Comparison of ENCODE assay signal across 15 mouse cellular contexts in genomic region chr13:75833499-75833898, GRCm38 (mm10). TPM values are rescaled to one million over a fixed set of nuclear protein-coding genes. Genes with fewer than 3 reads are reported as not detected.
DNase-seq lines count a peak whose midpoint lies in the region; ATAC-seq and TF ChIP-seq lines count a peak whose summit lies in the region.
"Had no signal": no experiment of that assay in that cellular context is flagged by ENCODE, and none has a peak within 500 bp of the region (broad histone marks: within the 10 kb centered on the region; RNA-seq: fewer than 3 reads in every experiment).

No protein-coding gene starts in this region.

- DNase-seq in heart, postnatal 4 days = peak; percentile 31
- DNase-seq in heart, postnatal 25 days (ENCODE audit: low spot score) = no peak
- peak; percentile 68 for DNase-seq in midbrain, postnatal 0 days (ENCODE audit: low spot score)
- no peak for DNase-seq in midbrain, embryonic 14.5 days
- DNase-seq in brain, embryonic 14.5 days (ENCODE audit: low read depth) = peak; percentile 80
- peak; percentile 81 for DNase-seq in lung, postnatal 10 days
- no peak for DNase-seq in limb, embryonic 10.5 days (ENCODE audit: low spot score)
- DNase-seq: cerebellum, adult 9-11 months; heart, adult 2 months; liver, embryonic 13.5 days; right cerebral cortex, adult 18-20 months had no signal

- ATAC-seq in midbrain, postnatal 0 days (ENCODE audit: low FRiP score) = no peak
- no peak for ATAC-seq in midbrain, embryonic 14.5 days (ENCODE audit: low FRiP score, low TSS enrichment)

- no peak overlapping the region for H3K4me2 ChIP-seq in midbrain, postnatal 0 days (ENCODE audit: low read depth, low read length, poor library complexity, severe bottlenecking)
- no peak overlapping the region for H3K4me2 ChIP-seq in midbrain, embryonic 14.5 days (ENCODE audit: low read length)
- H3K4me2 ChIP-seq: embryonic facial prominence, embryonic 12.5 days; liver, embryonic 13.5 days; midbrain, embryonic 12.5 days; neural tube, embryonic 12.5 days had no signal

- no peak for TF ChIP-seq CTCF in midbrain, postnatal 0 days (IDR thresholded peaks at IDR 0.05)
- TF ChIP-seq CTCF in brain, embryonic 14.5 days (IDR thresholded peaks at IDR 0.05; ENCODE audit: borderline replicate concordance, extremely low read depth, insufficient read depth, insufficient read length) = no peak

- H3K36me3 ChIP-seq in midbrain, postnatal 0 days (ENCODE audit: insufficient read depth, low read length) = no peaks in the 10 kb centered on the region
- H3K36me3 ChIP-seq in midbrain, embryonic 14.5 days (ENCODE audit: control insufficient read depth, insufficient read depth, low read length) = no peaks in the 10 kb centered on the region
- no peaks in the 10 kb centered on the region for H3K36me3 ChIP-seq in limb, embryonic 10.5 days
- H3K36me3 ChIP-seq: embryonic facial prominence, embryonic 12.5 days; liver, embryonic 13.5 days; midbrain, embryonic 12.5 days; neural tube, embryonic 12.5 days had no signal

- no peaks in the 10 kb centered on the region for H3K4me1 ChIP-seq in midbrain, postnatal 0 days (ENCODE audit: insufficient read depth, low read length)
- no peaks in the 10 kb centered on the region for H3K4me1 ChIP-seq in midbrain, embryonic 14.5 days (ENCODE audit: control insufficient read depth, insufficient read depth, low read length)
- H3K4me1 ChIP-seq in limb, embryonic 10.5 days = no peaks in the 10 kb centered on the region
- H3K4me1 ChIP-seq: embryonic facial prominence, embryonic 12.5 days; midbrain, embryonic 12.5 days; neural tube, embryonic 12.5 days had no signal

- H3K27me3 ChIP-seq in midbrain, postnatal 0 days (ENCODE audit: insufficient read depth, low read length) = no peaks in the 10 kb centered on the region
- H3K27me3 ChIP-seq in midbrain, embryonic 14.5 days (ENCODE audit: control insufficient read depth, insufficient read depth, low read length) = no peaks in the 10 kb centered on the region
- no peaks in the 10 kb centered on the region for H3K27me3 ChIP-seq in limb, embryonic 10.5 days (ENCODE audit: low read depth, poor library complexity, severe bottlenecking)
- H3K27me3 ChIP-seq: embryonic facial prominence, embryonic 12.5 days; liver, embryonic 13.5 days; midbrain, embryonic 12.5 days; neural tube, embryonic 12.5 days had no signal

- H3K9ac ChIP-seq in midbrain, postnatal 0 days (replicated peaks; ENCODE audit: low read length, poor library complexity, severe bottlenecking) = no peak overlapping the region
- H3K9ac ChIP-seq in midbrain, embryonic 14.5 days (replicated peaks; ENCODE audit: low read length) = no peak overlapping the region
- H3K9ac ChIP-seq: embryonic facial prominence, embryonic 12.5 days; liver, embryonic 13.5 days; midbrain, embryonic 12.5 days; neural tube, embryonic 12.5 days had no signal

- no peaks in the 10 kb centered on the region for H3K9me3 ChIP-seq in midbrain, postnatal 0 days (ENCODE audit: low read length)
- H3K9me3 ChIP-seq in midbrain, embryonic 14.5 days (ENCODE audit: control insufficient read depth, low read length) = no peaks in the 10 kb centered on the region
- no peaks in the 10 kb centered on the region for H3K9me3 ChIP-seq in limb, embryonic 10.5 days (replicated peaks)
- H3K9me3 ChIP-seq: embryonic facial prominence, embryonic 12.5 days; liver, embryonic 13.5 days; midbrain, embryonic 12.5 days; neural tube, embryonic 12.5 days had no signal

- TF ChIP-seq POLR2A in brain, embryonic 14.5 days (IDR thresholded peaks at IDR 0.05; ENCODE audit: borderline replicate concordance, extremely low read depth, insufficient read depth, insufficient read length, poor library complexity, severe bottlenecking) = no peak

- no peak overlapping the region for H3K27ac ChIP-seq in midbrain, postnatal 0 days (ENCODE audit: low read depth, low read length)
- no peak overlapping the region for H3K27ac ChIP-seq in midbrain, embryonic 14.5 days (replicated peaks; ENCODE audit: low read depth, low read length)
- H3K27ac ChIP-seq in limb, embryonic 10.5 days = no peak overlapping the region
- H3K27ac ChIP-seq: embryonic facial prominence, embryonic 12.5 days; heart, adult 2 months; liver, embryonic 13.5 days; midbrain, embryonic 12.5 days; neural tube, embryonic 12.5 days; stomach, postnatal 0 days had no signal

- intact Hi-C loops in heart, postnatal 25 days (cut with DNase I) = no loop called here

- no peak overlapping the region for H3K4me3 ChIP-seq in midbrain, postnatal 0 days (ENCODE audit: low read depth, low read length)
- H3K4me3 ChIP-seq in midbrain, embryonic 14.5 days (replicated peaks; ENCODE audit: low read depth, low read length) = no peak overlapping the region
- H3K4me3 ChIP-seq in limb, embryonic 10.5 days = no peak overlapping the region
- H3K4me3 ChIP-seq: embryonic facial prominence, embryonic 12.5 days; heart, adult 2 months; liver, embryonic 13.5 days; midbrain, embryonic 12.5 days; neural tube, embryonic 12.5 days had no signal

RNA-seq across cellular contexts. Expression of gene Glrx, which starts 6.2 kb away (rescaled TPM):
- 10 to 100 TPM; 72.4 to 80.8 TPM for total RNA-seq in heart, postnatal 4 days (2021)
- total RNA-seq in heart, postnatal 25 days (2021) = 10 to 100 TPM; 46.9 to 49.4 TPM
- 61.7 and 66.3 TPM in 2 replicates for total RNA-seq in midbrain, postnatal 0 days (2014; rRNA removed)
- polyA plus RNA-seq in midbrain, postnatal 0 days (2015; fragmentation: Nextera tagmentation; extraction: Ambion mirVana) = 69.3 and 71.4 TPM in 2 replicates
- polyA plus RNA-seq in midbrain, embryonic 14.5 days (2014; fragmentation: Nextera tagmentation; extraction: Ambion mirVana) = 40.7 and 48.3 TPM in 2 replicates
- polyA plus RNA-seq in brain, embryonic 14.5 days (2012; rRNA removed) = 29.2 and 36.0 TPM in 2 replicates
- 16.9 and 21.4 TPM in 2 replicates for polyA plus RNA-seq in limb, embryonic 10.5 days (2016; fragmentation: Nextera tagmentation; extraction: Ambion mirVana)

Comparison
In these comparisons a context has a peak if more than half of its experiments do, and no peak if none do; other contexts are left out.
1. DNase-seq: peak in heart, postnatal 4 days (single experiment), midbrain, postnatal 0 days (single experiment), brain, embryonic 14.5 days (single experiment) and lung, postnatal 10 days (single experiment); none in heart, postnatal 25 days (single experiment), midbrain, embryonic 14.5 days (single experiment) and limb, embryonic 10.5 days (single experiment).